Mouse (Mus musculus) CH12.LX (cell line): ENCODE measurements around the gene Rgl2.

Experiments
- CTCF ChIP-seq, 2 experiments: IDR thresholded peaks in 1 of 2; conservative IDR thresholded peaks in 1 of 2; 2 replicates each; pipeline ENCODE4 v1.5.1; 2011 to 2012; ENCODE audit warnings: low read depth in 2 of 2, low read length in 2 of 2, improper control_type of control experiment in 1 of 2, inconsistent platforms in 1 of 2, mild to moderate bottlenecking in 1 of 2, moderate library complexity in 1 of 2
- EP300 ChIP-seq: IDR thresholded peaks from 2 replicates; pipeline ENCODE4 v1.6.1; 2011; ENCODE audit warnings: low read length, improper control_type of control experiment
- ETS1 ChIP-seq: conservative IDR thresholded peaks from 2 replicates; pipeline ENCODE4 v1.6.1; 2012; ENCODE audit warnings: low read depth, mild to moderate bottlenecking, inconsistent platforms, low read length, improper control_type of control experiment, moderate library complexity
- HCFC1 ChIP-seq: IDR thresholded peaks from 2 replicates; pipeline ENCODE4 v1.6.1; 2012; ENCODE audit warnings: low read depth, mild to moderate bottlenecking, inconsistent platforms, low read length, improper control_type of control experiment
- MAFK ChIP-seq: IDR thresholded peaks from 2 replicates; pipeline ENCODE4 v1.6.1; 2011; ENCODE audit warnings: low read length, improper control_type of control experiment; ENCODE audit not compliant: insufficient replicate concordance
- NELFE ChIP-seq: IDR thresholded peaks from 2 replicates; pipeline ENCODE4 v1.6.1; 2011; ENCODE audit warnings: low read depth, low read length, improper control_type of control experiment
- NRF1 ChIP-seq: IDR thresholded peaks from 2 replicates; pipeline ENCODE4 v1.6.1; 2014; ENCODE audit warnings: low read depth, mild to moderate bottlenecking, inconsistent platforms, low read length, improper control_type of control experiment, moderate library complexity
- POLR2A ChIP-seq: IDR thresholded peaks from 2 replicates; pipeline ENCODE4 v1.6.1; 2011; ENCODE audit warnings: low read depth, mild to moderate bottlenecking, improper control_type of control experiment, low read length
- TBP ChIP-seq: conservative IDR thresholded peaks from 2 replicates; pipeline ENCODE4 v1.6.1; 2011; ENCODE audit warnings: low read depth, low read length, improper control_type of control experiment
- ZNF384 ChIP-seq: IDR thresholded peaks from 2 replicates; pipeline ENCODE4 v1.6.1; 2012; ENCODE audit warnings: low read depth, low read length, improper control_type of control experiment, inconsistent platforms

- TF ChIP-seq NELFE = no peak
- no peak for TF ChIP-seq NRF1
- TF ChIP-seq POLR2A = no peak
- no peak for TF ChIP-seq ZNF384
- no peak for TF ChIP-seq CTCF (conservative IDR thresholded peaks at IDR 0.05 in 1 of 2, IDR thresholded peaks at IDR 0.05 in 1 of 2; ENCODE audit: low read depth in 2 of 2, low read length in 2 of 2)
- no peak for TF ChIP-seq MAFK
- no peak for TF ChIP-seq TBP
- TF ChIP-seq ETS1 = no peak
- no peak for TF ChIP-seq EP300
- no peak for TF ChIP-seq HCFC1
Measured at GRCm38 (mm10) chr17:33941381-33941780, 12.0 kb downstream of the Rgl2 start.
